Mouse (Mus musculus) left cerebral cortex, postnatal 4 days (tissue): ENCODE results near the gene Pth2r. TPM values are rescaled to one million over a fixed set of nuclear protein-coding genes. Genes with fewer than 3 reads are reported as not detected.

Experiments
- DNase-seq: peaks from one replicate; pipeline ENCODE4 v3.0.0-alpha.2; 2022
- intact Hi-C: fragments of 180-260 bp; cut with DNase I; formaldehyde crosslinking; loops from one replicate; pipeline ENCODE4 v1.15.1; 2025
- total RNA-seq, 2 experiments: library from RNA; stranded (reverse); gene quantifications; 2 replicates each; pipeline ENCODE4 v1.2.3; 2021

The Pth2r gene
- total RNA-seq, result 1 to 10 TPM; 2.6 to 2.9 TPM

DNA sequence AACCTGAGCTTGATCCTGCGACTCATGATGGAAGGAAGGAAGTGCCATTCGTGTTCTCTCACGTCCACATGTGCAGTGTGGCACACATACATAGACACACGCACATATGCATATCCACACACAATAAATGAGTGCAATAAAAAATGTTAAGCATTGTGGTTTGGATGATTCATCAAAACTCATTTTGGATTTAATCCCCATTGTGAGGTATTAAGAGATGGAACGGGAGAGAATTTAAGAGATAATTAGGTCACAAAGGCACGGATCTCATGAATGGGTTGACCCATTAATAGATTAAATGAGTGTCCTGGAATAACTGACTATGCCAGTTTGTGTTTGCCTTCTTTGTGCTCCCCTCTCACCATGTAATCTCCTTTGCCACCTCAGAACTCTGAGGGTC is at the start of gene Pth2r:
TSS of gene Pth2r (plus strand) at position 301 of the 400 bp plus-strand sequence.
- intact Hi-C loops, result loop anchor here (10.0 kb wide), 1 partner anchor 813 kb away; no protein-coding TSS in a partner anchor

DNA sequence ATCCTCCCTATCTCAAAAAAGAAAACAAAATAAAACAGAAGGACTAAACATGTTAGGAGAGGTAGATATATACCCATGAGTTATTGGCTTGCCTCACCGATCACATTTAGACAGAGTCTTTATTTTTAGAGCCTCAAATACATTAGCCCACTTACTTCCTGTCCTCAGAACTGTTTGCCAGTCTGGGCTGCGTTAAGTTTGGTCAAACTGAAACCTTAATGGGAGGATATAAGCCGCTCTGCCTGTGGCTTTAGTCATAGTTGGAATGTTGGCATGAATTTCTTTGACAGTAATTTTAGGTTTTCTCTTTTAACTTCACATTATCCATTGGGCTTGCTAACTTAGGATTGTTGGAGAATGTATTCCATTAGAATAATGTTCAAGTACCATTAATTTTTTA is 44.1 kb upstream of the Pth2r start:
- intact Hi-C loops, result no loop called here
- DNase-seq, result no peak

More for the DNA sequence above, at the start of gene Pth2r:
- DNase-seq, result no peak

DNA sequence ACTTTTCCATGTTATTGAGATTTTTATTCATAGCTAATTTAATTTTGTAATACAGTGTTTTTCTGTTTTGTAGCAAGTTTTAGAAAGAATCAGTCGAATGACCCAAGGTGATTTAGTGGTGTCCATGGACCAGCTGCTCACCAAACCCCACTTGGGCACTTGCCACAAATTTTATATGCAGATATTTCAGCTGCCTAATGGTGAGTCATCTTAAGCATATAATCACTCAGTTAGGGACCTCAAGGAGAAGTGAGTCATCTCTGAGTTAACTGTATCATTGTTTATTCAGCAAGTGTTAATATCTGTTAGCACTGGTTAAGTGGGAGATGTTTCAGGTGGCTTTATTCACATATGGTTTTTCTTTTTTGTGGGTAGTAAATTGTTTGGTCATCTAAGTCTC is 36.2 kb upstream of the Pth2r start:
- intact Hi-C loops, result loop anchor here (10.0 kb wide), 1 partner anchor 51 kb away; no protein-coding TSS in a partner anchor
- no peak for DNase-seq

DNA sequence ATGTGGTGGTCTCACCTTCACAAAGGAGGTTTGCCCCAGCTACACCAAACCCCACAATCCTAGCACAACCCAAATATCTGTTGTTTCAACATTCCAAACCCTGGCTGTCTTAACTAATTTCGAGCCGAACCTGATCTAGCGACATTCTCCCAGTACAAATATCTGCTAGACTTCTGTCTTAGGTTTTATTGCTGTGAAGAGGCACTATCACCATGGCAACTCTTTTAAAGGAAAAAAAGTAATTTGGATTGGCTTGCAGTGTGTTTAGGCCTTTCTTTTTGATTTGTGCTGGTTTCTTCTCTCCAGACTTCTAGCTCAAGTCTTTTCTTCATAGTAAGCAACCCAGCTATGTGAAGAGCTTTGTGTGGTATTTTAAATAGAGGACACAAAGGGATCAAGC is 1.4 kb upstream of the Pth2r start:
- no peak for DNase-seq
- intact Hi-C loops, result loop anchor here (10.0 kb wide), 1 partner anchor 814 kb away; no protein-coding TSS in a partner anchor

DNA sequence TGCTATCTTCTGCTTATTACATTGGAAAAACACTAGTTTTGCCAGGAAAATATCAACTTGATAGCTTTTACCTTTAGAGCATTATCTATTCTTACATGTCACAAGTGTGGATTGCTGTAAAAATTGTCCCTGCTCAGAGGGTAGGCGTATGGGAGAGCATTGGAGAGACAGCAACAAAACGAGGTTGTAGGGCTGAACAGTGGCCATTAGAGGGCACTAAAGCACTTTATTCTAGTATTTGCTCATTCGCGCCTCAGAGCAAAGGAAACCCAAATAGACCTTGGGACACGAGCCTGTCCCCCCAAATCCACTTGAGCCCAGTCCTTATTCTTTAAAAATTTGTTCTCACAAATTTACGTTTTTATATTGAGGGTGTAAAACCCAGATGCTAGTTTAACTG is 910 bp downstream of the Pth2r start:
- DNase-seq, result peak; percentile 39
- intact Hi-C loops, result loop anchor here (10.0 kb wide), 1 partner anchor 812 kb away; no protein-coding TSS in a partner anchor

DNA sequence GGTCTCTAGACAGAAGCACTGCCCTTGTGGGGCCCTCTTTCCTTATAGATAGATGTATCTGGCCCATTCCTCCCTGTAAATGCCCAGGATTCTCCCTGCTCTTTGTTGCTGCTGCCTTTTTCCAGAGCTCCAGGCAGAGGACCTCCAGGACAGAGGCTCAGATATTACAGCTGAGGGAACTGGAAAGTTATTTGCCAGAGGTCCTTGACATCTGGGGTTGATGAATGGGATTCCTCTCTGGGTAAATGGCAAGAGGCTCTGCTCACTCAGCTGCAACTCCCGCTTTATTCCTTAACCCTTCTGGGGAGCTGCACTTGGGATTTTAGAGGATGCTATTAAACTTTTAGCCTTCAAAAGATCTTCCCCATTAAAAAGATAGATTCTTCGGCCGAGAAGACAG is 26.6 kb downstream of the Pth2r start:
- DNase-seq, result no peak
- intact Hi-C loops, result no loop called here

DNA sequence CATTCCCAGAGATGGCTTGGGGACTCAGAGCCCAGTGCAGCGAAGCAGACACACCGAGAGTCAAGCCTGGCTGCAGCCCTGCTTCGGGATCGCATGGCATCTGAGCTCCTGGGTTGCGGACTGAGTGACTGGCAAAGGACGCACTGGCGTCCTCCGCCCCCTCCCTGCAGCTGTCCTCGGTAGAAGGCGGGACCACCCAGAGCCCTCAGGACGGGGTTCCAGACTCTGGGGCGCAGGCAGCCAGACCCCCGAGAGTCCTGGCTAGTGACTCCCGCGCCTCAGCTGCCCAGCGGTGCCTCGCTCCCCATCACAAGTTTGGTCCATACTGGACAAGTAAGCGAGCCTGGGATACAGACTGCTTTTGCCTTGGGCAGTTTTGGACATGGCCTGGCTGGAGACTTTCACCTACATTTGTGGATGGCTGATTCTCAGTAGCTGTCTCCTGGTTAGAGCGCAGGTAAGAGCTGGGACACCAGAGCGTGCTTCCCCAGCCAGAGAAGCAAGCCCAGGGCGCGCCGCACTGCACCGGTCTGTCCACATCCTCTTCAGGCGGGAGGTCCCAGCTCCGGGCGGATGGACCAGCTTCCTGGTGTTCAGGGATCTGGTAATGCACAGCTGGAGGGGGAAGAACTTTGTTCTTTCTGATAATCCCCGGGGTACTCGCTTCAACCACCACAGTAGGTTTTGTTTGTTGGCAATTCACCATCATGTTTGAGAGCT is 29.5 kb downstream of the Pth2r start:
- peak; percentile 3 for DNase-seq
- intact Hi-C loops, result loop anchor here (5.0 kb wide), 1 partner anchor 341 kb away; no protein-coding TSS in a partner anchor

DNA sequence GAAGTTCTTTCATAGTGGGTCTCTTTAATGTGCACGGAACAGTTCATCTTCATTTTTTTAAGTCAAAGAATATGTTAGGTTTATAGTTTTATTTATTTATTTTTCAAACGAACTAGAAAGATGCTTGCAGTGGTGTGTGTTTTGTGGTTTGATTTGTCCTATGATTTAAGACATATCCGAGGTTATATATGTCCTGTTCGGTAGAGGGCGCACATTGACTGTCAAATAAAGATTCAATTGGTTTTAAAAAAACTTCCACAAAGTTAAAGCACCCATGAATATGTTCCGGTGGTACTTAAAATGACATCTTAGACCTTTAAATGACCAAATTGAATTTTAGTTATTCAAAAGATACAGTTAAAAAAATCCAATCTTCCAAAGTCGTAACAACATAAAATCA is 30.3 kb downstream of the Pth2r start:
- DNase-seq, result peak; percentile 31
- intact Hi-C loops, result loop anchor here (2.0 to 5.0 kb wide), 2 partner anchors 340 to 787 kb away; no protein-coding TSS in a partner anchor

DNA sequence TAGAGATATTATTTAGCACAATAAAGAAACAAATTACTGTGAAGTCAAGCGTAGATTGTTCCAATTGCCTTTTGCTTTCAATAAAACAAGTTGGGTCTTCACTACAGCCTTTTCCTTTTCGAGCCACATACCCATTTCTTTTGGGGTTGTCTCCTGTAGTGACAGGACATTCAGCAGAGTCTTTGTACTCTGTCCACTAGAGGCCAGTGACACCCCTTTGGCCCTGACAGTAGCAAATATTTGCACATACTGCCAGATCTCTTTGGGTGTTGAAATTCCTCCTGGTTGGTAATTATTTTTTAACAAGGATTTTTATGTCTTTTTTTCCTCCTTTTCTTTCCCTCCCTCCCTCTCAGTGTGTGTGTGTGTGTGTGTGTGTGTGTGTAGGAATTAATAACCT is 31.0 kb downstream of the Pth2r start:
- no peak for DNase-seq
- intact Hi-C loops, result loop anchor here (2.0 to 5.0 kb wide), 2 partner anchors 339 to 786 kb away; no protein-coding TSS in a partner anchor

DNA sequence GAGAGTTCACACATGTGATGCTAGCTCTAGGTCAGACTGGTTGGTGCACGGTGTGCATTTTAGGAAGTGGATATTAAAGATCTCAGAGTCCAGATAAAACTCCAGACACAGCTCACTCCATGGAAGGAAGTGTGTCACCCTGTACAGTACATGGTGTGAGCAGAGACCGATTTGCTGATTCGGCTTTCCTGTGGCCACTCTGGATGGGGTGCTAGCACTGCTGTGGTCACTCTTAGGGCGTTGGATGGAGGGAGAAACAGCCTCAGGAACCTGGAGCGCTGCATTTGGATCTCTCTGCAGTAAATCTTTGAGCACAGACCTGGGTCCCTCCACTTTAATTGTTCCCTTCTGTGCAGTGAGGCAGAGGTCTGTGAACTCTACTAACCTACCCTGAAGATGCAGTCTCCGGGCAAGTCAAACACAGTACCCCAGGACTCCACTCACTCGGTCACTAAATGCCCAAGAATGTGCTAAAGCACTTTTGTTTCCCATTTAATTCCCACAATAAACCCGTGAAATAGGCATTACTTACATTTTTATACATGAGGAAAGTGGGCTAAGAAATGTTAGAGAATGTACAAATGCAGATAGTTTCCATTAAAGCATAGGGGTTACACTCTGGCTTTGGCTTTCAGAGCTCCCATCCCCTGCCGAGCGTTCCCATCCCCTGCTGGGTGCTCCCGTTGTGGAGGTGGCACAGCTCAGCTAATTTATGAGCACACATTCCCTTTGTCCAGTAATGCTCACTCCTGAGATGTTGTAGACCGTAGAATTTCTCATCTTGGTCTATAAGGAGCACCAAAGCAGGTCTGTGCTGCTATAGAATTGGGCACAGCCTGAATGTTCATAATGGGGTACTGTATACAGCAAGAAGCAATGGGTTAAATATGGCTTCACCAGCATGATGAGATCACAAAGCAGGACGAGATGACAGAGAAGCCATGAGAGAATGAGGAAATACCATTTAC is 32.5 kb downstream of the Pth2r start:
- intact Hi-C loops, result loop anchor here (5.0 kb wide), 1 partner anchor 338 kb away; no protein-coding TSS in a partner anchor
- no peak for DNase-seq

DNA sequence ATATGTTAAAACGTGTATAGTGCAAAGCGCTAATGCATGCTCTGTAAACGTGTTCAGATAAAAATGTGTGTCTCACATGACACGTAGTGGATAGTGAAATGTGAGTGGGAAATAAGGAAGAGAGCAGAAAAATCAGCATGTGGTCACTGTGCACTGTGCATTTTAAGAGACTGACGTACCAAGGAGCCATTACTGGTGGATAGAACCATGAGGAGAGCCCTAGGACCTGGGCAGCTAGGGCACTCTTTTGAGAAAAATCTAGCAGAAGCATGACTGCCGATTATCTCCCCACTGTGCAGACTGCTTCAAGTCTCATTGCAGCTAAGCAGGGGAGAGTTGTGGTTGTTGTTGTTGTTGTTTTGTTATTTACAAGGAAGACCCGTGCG is 33.2 kb downstream of the Pth2r start:
- intact Hi-C loops, result no loop called here
- DNase-seq, result no peak

DNA sequence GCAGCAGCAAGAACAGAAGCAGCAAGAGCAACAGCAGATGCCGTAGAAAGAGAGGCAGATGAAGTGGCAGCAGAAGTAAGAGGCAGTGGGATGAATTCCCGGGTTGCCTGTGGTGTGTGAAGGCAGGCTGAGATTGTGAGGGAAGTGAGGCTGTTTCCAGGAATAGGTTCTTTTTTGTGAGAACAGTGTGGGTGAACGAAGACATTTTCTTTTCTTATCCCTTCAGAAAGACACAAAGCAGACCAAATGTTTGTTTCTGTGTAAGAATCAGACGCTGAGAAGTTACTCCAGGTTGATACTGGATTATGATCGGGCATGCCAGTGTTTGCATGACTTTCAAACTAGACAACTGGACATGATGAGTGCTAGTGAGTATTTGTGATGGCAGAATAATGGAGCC is 52.2 kb downstream of the Pth2r start:
- intact Hi-C loops, result no loop called here
- no peak for DNase-seq

DNA sequence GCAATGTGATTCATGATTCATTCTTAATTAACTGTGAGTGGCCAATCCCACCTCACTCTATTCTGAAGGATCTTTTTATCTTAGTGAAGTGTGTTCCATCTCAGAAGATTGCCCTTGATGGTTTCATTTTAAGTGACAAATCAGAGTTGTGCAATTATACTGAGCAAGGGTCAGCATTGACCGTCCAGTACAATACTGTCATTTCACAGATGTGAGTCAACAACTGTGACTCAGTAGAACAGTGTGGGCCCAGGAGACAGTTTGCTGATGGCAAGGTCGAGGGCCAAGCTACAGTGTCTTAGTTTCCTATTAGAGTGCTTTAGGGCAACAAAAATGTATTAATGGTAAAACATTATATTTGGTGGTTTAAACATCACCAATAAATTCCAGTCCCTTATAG is 55.9 kb downstream of the Pth2r start:
- intact Hi-C loops, result no loop called here
- DNase-seq, result no peak

DNA sequence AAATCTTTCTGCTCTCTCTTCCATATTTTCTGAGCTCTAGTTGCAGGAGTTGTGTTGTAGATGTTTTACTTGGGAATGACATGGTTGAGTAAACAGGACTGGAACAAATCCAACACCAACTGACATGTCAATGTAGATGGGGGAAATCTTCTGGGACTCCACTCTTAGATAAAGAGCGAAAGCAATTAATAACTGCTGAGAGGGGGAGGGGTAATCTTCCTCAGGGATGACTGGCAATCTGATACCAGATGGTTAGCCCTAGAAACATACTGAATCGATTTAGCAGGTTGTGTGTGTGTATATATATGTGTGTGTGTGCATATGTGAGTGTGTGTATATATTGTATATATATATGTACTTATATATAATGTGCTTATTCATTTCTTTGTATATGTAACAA is 58.4 kb downstream of the Pth2r start:
- DNase-seq, result no peak
- intact Hi-C loops, result no loop called here

DNA sequence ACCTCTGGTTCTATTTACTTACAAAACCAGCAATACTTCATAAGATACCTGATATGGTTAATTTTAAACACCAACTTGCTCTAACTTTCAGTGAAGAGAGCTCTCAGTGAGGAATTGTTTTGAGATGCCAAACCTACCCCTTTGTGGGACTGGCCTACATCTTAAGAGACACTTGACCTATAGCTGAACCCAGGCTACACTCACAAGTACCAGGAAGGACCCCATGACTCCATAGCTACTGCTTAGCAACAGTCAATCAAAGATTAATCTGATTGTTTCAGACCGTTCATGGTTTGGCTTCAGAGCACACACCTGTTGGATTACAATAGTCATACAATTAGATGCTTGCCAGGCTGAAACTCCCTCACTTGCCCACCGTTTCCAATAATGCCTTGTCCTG is 71.1 kb downstream of the Pth2r start:
- no peak for DNase-seq
- intact Hi-C loops, result no loop called here

DNA sequence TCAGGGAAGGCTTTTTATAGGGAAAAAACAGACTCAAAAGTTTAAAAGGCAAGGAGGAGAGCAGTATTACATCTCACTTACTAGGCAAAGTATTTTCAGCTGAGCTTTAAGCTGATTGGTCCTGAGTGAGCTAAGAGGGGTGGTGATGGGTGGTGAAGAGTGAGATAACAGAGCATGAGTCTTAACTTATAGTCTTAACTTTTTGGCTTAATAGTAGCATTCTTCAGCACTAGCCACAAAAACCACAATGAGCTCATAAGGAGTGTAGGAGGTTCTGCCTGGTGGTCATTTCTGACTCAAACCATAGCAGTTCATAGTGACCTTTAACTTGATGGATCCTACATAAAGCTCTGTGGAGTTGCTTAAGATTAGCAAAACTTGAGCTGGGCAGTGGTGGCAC is 72.3 kb downstream of the Pth2r start:
- intact Hi-C loops, result no loop called here
- no peak for DNase-seq

DNA sequence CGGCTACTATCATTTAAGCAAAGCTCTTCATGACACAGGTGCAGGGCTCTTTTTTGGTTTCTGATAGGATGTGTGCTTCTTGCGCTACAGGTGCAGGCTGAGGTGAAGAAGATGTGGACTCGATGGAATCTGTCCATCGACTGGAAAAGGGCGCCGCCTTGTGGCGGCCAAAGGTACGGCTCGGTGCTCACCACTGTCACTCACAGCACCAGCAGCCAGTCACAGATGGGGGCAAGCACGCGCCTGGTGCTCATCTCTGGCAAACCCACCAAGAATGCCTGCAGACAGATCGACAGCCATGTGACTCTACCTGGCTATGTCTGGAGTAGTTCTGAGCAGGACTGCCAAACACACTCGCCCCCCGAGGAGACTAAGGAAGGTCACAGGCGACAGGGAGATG is 106.5 kb downstream of the Pth2r start:
- peak; percentile 46 for DNase-seq
- intact Hi-C loops, result no loop called here

DNA sequence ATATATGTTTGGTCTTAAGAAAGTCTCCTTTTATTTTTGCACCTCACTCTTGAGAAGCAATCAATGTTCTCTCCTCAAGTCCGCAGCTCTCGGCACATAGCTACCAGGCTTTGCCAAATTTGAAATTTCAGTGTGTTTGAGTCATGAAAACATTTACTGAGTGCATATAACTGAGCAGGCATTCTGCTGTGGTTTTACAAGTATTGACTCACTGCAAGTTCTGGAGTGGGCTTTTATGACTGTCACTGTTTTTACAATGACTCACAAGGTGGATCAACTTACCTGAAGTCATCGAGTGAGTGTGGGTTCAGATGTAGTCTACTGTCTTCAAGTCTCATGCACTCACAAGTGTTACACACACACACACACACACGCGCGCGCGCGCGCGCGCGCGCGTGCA is 107.8 kb downstream of the Pth2r start:
- DNase-seq, result no peak
- intact Hi-C loops, result no loop called here

DNA sequence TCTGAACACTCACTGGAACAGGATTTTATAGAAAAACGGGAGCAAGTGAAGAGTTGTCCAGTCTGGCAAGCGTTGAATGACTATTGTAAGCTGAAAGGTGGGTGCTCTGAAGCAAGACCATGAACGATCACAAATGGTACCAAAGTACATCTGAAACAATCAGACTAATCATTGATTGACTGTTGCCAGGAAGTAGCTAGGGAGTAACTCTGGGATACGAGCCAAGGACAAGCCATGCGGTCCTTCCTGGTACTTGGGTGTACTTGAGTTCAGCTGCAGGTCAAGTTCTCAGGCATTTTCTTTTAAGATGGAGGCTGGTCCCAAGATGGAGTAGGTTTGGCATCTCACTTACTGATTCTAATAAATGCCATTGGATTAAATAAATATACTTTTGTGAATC is 125.6 kb downstream of the Pth2r start:
- intact Hi-C loops, result no loop called here
- no peak for DNase-seq

DNA sequence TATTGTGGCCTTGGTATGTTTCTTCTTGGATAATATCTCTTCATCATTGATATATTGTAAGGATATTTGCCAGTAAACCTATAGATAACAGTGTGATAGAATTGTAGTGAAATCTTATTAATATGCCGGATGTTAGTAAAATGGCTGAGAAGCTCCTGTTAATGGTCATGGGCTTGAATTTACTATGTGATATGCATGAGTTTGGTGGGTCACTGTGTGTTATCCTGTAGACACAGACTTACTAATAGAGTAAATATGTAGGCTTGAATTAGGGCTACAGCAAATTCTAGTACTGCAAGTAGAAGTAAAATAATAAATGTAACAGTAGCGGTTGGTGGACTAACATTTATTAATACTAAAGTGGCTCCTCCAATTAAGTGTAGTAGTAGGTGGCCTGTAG is 139.1 kb downstream of the Pth2r start:
- intact Hi-C loops, result no loop called here
- DNase-seq, result no peak

DNA sequence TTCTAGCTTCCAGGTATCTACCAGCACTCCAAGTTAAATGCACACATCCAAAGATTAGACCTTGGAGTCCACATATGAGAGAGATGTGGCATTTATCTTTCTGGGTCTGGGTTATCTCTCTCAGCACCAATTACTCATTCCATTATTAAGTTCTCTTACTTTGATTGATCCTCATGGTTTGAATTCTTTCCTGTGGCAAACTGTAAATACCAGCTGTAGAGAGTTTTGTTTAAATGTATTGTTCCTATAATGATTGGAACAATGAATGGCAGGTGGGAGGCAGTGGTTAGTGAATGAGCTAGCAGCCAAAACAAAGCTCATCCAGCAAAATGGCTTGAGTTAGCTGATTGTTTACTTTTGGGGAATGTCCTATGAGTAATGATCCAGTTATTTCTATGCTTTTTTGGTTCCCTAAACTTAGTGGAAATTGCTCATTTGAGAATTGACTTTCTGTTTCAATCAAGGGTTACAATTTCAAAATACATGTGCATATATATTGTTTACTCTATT is 140.7 kb downstream of the Pth2r start:
- intact Hi-C loops, result no loop called here
- no peak for DNase-seq
